Mouse (Mus musculus) forebrain, embryonic 10.5 days (tissue): ENCODE measurements around the gene Rpp40. TPM values are rescaled to one million over a fixed set of nuclear protein-coding genes. Genes with fewer than 3 reads are reported as not detected.

Experiments used
- DNase-seq: peaks from one replicate; pipeline ENCODE4 v3.0.0-alpha.2; 2017; ENCODE audit warnings: low spot score; ENCODE audit errors: extremely low spot score
- H3K27ac ChIP-seq: fragments of 300-500 bp; sonication (generic); 2 replicates; pipeline ENCODE4 v1.5.1; 2016; ENCODE audit warnings: mild to moderate bottlenecking
- H3K27me3 ChIP-seq: fragments of 300-500 bp; sonication (generic); 2 replicates; pipeline ENCODE4 v1.6.1; 2016; ENCODE audit warnings: mild to moderate bottlenecking; ENCODE audit not compliant: poor library complexity, severe bottlenecking
- H3K36me3 ChIP-seq: fragments of 300-500 bp; sonication (generic); replicated peaks from 2 replicates; pipeline ENCODE4 v1.6.1; 2016; ENCODE audit warnings: mild to moderate bottlenecking, moderate library complexity
- H3K4me1 ChIP-seq: fragments of 300-500 bp; sonication (generic); 2 replicates; pipeline ENCODE4 v1.6.1; 2016
- H3K4me3 ChIP-seq: fragments of 300-500 bp; sonication (generic); 2 replicates; pipeline ENCODE4 v1.5.1; 2016; ENCODE audit warnings: mild to moderate bottlenecking, moderate library complexity
- H3K9me3 ChIP-seq: fragments of 300-500 bp; sonication (generic); 2 replicates; pipeline ENCODE4 v1.6.1; 2016; ENCODE audit warnings: mild to moderate bottlenecking, moderate library complexity
- WGBS: fragments of 180-500 bp; shearing (Covaris S2); methylation state at CpG from one replicate; pipeline ENCODE4 v1.1.7; 2016; 5-methylcytosine and 5-hydroxymethylcytosine counted together
- polyA plus RNA-seq: library from polyadenylated mRNA; unstranded; fragments of >200 nt; fragmentation: Nextera tagmentation; extraction: Ambion mirVana; gene quantifications from 2 replicates; pipeline ENCODE4 v1.2.1, GENCODE M21; 2016

The Rpp40 gene
- polyA plus RNA-seq, 1 experiment from 2014 or later, result 26.8 TPM

- no peaks in the 10 kb centered on the region for H3K36me3 ChIP-seq
- 79% methylated on average over 6 of the region's 6 CpGs for WGBS
- no peak overlapping the region for H3K4me3 ChIP-seq
- H3K9me3 ChIP-seq, result no peaks in the 10 kb centered on the region
- no peak for DNase-seq
- no peaks in the 10 kb centered on the region for H3K27me3 ChIP-seq
- H3K27ac ChIP-seq, result no peak overlapping the region
- peaks cover 10% of the 10 kb centered on the region; the same call in 1 of the 2 replicates for H3K4me1 ChIP-seq
These were observed 25.6 kb downstream of the Rpp40 start for GRCm38 (mm10) chr13:35880555-35881046.

- Histone ChIP-seq H3K27me3 (no peaks in the 10 kb centered on the region), H3K27ac (no peak overlapping the region), H3K36me3 (no peaks in the 10 kb centered on the region), H3K4me3 (no peak overlapping the region), H3K4me1 (peaks cover 3% of the 10 kb centered on the region; the same call in 1 of the 2 replicates), H3K9me3 (no peaks in the 10 kb centered on the region)
- WGBS, result 86% methylated on average over 5 of the region's 5 CpGs
- no peak for DNase-seq
These were observed 26.6 kb downstream of the Rpp40 start for GRCm38 (mm10) chr13:35879519-35879918.

- DNase-seq, result no peak
- no peak overlapping the region for H3K27ac ChIP-seq
- H3K36me3 ChIP-seq, result peaks cover 4% of the 10 kb centered on the region
- H3K9me3 ChIP-seq, result no peaks in the 10 kb centered on the region
- H3K4me3 ChIP-seq, result no peak overlapping the region
- 65% methylated on average over 5 of the region's 5 CpGs for WGBS
- H3K27me3 ChIP-seq, result no peaks in the 10 kb centered on the region
- no peaks in the 10 kb centered on the region for H3K4me1 ChIP-seq
These were observed 27.1 kb downstream of the Rpp40 start for GRCm38 (mm10) chr13:35879068-35879467.

- Histone ChIP-seq H3K36me3 (peaks cover 5% of the 10 kb centered on the region), H3K27me3 (no peaks in the 10 kb centered on the region), H3K4me3 (no peak overlapping the region), H3K9me3 (no peaks in the 10 kb centered on the region), H3K27ac (no peak overlapping the region), H3K4me1 (no peaks in the 10 kb centered on the region)
- 85% methylated on average over 1 of the region's 1 CpGs for WGBS
- DNase-seq, result no peak
These were observed 27.9 kb downstream of the Rpp40 start for GRCm38 (mm10) chr13:35878282-35878681.

GRCm38 (mm10) chr13:35875396-35875795, 30.8 kb downstream of the Rpp40 start:
- H3K4me3 ChIP-seq, result no peak overlapping the region
- WGBS, result 92% methylated on average over 5 of the region's 5 CpGs

GRCm38 (mm10) chr13:35871107-35871506, 35.1 kb downstream of the Rpp40 start:
- Histone ChIP-seq H3K4me1 (no peaks in the 10 kb centered on the region), H3K27ac (no peak overlapping the region), H3K36me3 (peaks cover 39% of the 10 kb centered on the region), H3K27me3 (no peaks in the 10 kb centered on the region), H3K4me3 (no peak overlapping the region), H3K9me3 (no peaks in the 10 kb centered on the region)
- WGBS, result 93% methylated on average over 3 of the region's 3 CpGs
- no peak for DNase-seq

More at GRCm38 (mm10) chr13:35875396-35875795, 30.8 kb downstream of the Rpp40 start:
- no peaks in the 10 kb centered on the region for H3K4me1 ChIP-seq
- H3K27ac ChIP-seq, result no peak overlapping the region
- no peaks in the 10 kb centered on the region for H3K27me3 ChIP-seq
- peaks cover 20% of the 10 kb centered on the region for H3K36me3 ChIP-seq
- H3K9me3 ChIP-seq, result no peaks in the 10 kb centered on the region
- no peak for DNase-seq

- H3K4me1 ChIP-seq, result no peaks in the 10 kb centered on the region
- H3K27ac ChIP-seq, result no peak overlapping the region
- H3K36me3 ChIP-seq, result peaks cover 43% of the 10 kb centered on the region
- no peak for DNase-seq
- H3K27me3 ChIP-seq, result no peaks in the 10 kb centered on the region
- 91% methylated on average over 8 of the region's 8 CpGs for WGBS
- H3K4me3 ChIP-seq, result no peak overlapping the region
- H3K9me3 ChIP-seq, result no peaks in the 10 kb centered on the region
These were observed 35.5 kb downstream of the Rpp40 start for GRCm38 (mm10) chr13:35870659-35871058.

GRCm38 (mm10) chr13:35860916-35861315, 45.2 kb downstream of the Rpp40 start:
- Histone ChIP-seq H3K9me3 (no peaks in the 10 kb centered on the region), H3K36me3 (peaks cover 49% of the 10 kb centered on the region), H3K27me3 (no peaks in the 10 kb centered on the region), H3K27ac (no peak overlapping the region), H3K4me1 (no peaks in the 10 kb centered on the region), H3K4me3 (no peak overlapping the region)
- 84% methylated on average over 8 of the region's 8 CpGs for WGBS
- no peak for DNase-seq

GRCm38 (mm10) chr13:35857486-35857885, 48.7 kb downstream of the Rpp40 start:
- DNase-seq, result no peak
- Histone ChIP-seq H3K27me3 (no peaks in the 10 kb centered on the region), H3K4me3 (no peak overlapping the region), H3K9me3 (no peaks in the 10 kb centered on the region), H3K36me3 (peaks cover 17% of the 10 kb centered on the region), H3K27ac (no peak overlapping the region), H3K4me1 (peaks cover 8% of the 10 kb centered on the region)
- WGBS, result 85% methylated on average over 7 of the region's 7 CpGs

- H3K4me3 ChIP-seq, result no peak overlapping the region
- peaks cover 10% of the 10 kb centered on the region for H3K36me3 ChIP-seq
- no peaks in the 10 kb centered on the region for H3K27me3 ChIP-seq
- DNase-seq, result no peak
- peak overlapping the region; percentile 40; the same call in 1 of the 2 replicates for H3K27ac ChIP-seq
- 81% methylated on average over 2 of the region's 2 CpGs for WGBS
- no peaks in the 10 kb centered on the region for H3K9me3 ChIP-seq
- peaks cover 9% of the 10 kb centered on the region for H3K4me1 ChIP-seq
These were observed 53.1 kb downstream of the Rpp40 start for GRCm38 (mm10) chr13:35852851-35853575.

GRCm38 (mm10) chr13:35851581-35851980, 54.6 kb downstream of the Rpp40 start:
- 96% methylated on average over 6 of the region's 6 CpGs for WGBS
- H3K27ac ChIP-seq, result no peak overlapping the region

GRCm38 (mm10) chr13:35848694-35849093, 57.5 kb downstream of the Rpp40 start:
- H3K27ac ChIP-seq, result no peak overlapping the region
- H3K36me3 ChIP-seq, result no peaks in the 10 kb centered on the region
- H3K9me3 ChIP-seq, result no peaks in the 10 kb centered on the region
- 92% methylated on average over 3 of the region's 3 CpGs for WGBS
- H3K4me1 ChIP-seq, result peaks cover 13% of the 10 kb centered on the region
- no peak for DNase-seq
- no peak overlapping the region for H3K4me3 ChIP-seq
- H3K27me3 ChIP-seq, result no peaks in the 10 kb centered on the region

More at GRCm38 (mm10) chr13:35851581-35851980, 54.6 kb downstream of the Rpp40 start:
- peaks cover 9% of the 10 kb centered on the region for H3K4me1 ChIP-seq
- H3K36me3 ChIP-seq, result peaks cover 1% of the 10 kb centered on the region
- H3K27me3 ChIP-seq, result no peaks in the 10 kb centered on the region
- H3K9me3 ChIP-seq, result no peaks in the 10 kb centered on the region
- H3K4me3 ChIP-seq, result no peak overlapping the region
- no peak for DNase-seq

GRCm38 (mm10) chr13:35845306-35845705, 60.9 kb downstream of the Rpp40 start:
- peaks cover 7% of the 10 kb centered on the region; the same call in 1 of the 2 replicates for H3K4me1 ChIP-seq
- H3K27ac ChIP-seq, result no peak overlapping the region
- H3K4me3 ChIP-seq, result no peak overlapping the region
- no peaks in the 10 kb centered on the region for H3K27me3 ChIP-seq
- no peaks in the 10 kb centered on the region for H3K9me3 ChIP-seq
- peaks cover 11% of the 10 kb centered on the region for H3K36me3 ChIP-seq
- DNase-seq, result no peak
- 80% methylated on average over 3 of the region's 3 CpGs for WGBS
